Mouse (Mus musculus) fibroblast of lung, adult 2 months (primary cell): ENCODE results near the gene Pycr2.
"Not testable (repeated sequence)": the region's sequence is repeated elsewhere in the genome, so short reads cannot be mapped to it uniquely, and the experiment has no call there.

Experiments
- DNase-seq: peaks from one replicate; pipeline ENCODE4 v3.0.0-alpha.2; 2011; ENCODE audit warnings: low read depth

Gene Pycr2

GRCm38 (mm10) chr1:180905307-180905706 lies 1.2 kb downstream of the Pycr2 start:
- no peak for DNase-seq

- no peak for DNase-seq
These were observed 1.8 kb downstream of the Pycr2 start for GRCm38 (mm10) chr1:180905876-180906275.

- no peak for DNase-seq
These were observed 2.5 kb downstream of the Pycr2 start for GRCm38 (mm10) chr1:180906461-180907147.

- no peak for DNase-seq
These were observed 7.0 kb downstream of the Pycr2 start for GRCm38 (mm10) chr1:180911138-180911537.

GRCm38 (mm10) chr1:180911653-180912287 lies 7.7 kb downstream of the Pycr2 start:
- DNase-seq: no peak

GRCm38 (mm10) chr1:180912792-180913191 lies 8.7 kb downstream of the Pycr2 start:
- no peak for DNase-seq

GRCm38 (mm10) chr1:180913797-180914196 lies 9.7 kb downstream of the Pycr2 start:
- peak; percentile 83 for DNase-seq

- DNase-seq: no peak
These were observed 12.3 kb downstream of the Pycr2 start for GRCm38 (mm10) chr1:180916425-180916824.

GRCm38 (mm10) chr1:180917053-180917452 lies 13.0 kb downstream of the Pycr2 start:
- no peak for DNase-seq

GRCm38 (mm10) chr1:180919686-180920085 lies 15.6 kb downstream of the Pycr2 start:
- DNase-seq: no peak

- no peak for DNase-seq
These were observed 18.4 kb downstream of the Pycr2 start for GRCm38 (mm10) chr1:180922273-180923048.

GRCm38 (mm10) chr1:180924737-180925136 lies 20.6 kb downstream of the Pycr2 start:
- DNase-seq: no peak

GRCm38 (mm10) chr1:180926286-180926685 lies 22.2 kb downstream of the Pycr2 start:
- DNase-seq: no peak

GRCm38 (mm10) chr1:180929599-180929998 lies 25.5 kb downstream of the Pycr2 start:
- no peak for DNase-seq

GRCm38 (mm10) chr1:180931106-180931505 lies 27.0 kb downstream of the Pycr2 start:
- DNase-seq: no peak

- no peak for DNase-seq
These were observed 29.6 kb downstream of the Pycr2 start for GRCm38 (mm10) chr1:180933659-180934058.

GRCm38 (mm10) chr1:180934467-180935419 lies 30.6 kb downstream of the Pycr2 start, which contains the start of gene Lefty1:
Lefty1 (plus strand) TSS chr1:180935022.
- DNase-seq: no peak

- not testable (repeated sequence) for DNase-seq
These were observed 32.7 kb downstream of the Pycr2 start for GRCm38 (mm10) chr1:180936610-180937398.

GRCm38 (mm10) chr1:180937631-180938030 lies 33.5 kb downstream of the Pycr2 start:
- DNase-seq: not testable (repeated sequence)

GRCm38 (mm10) chr1:180938781-180939180 lies 34.7 kb downstream of the Pycr2 start:
- DNase-seq: not testable (repeated sequence)
